Mouse (Mus musculus) ES-E14 (cell line): ENCODE measurements around the gene Dnmbp.

Experiments
- CHD2 ChIP-seq: IDR thresholded peaks from 2 replicates; pipeline ENCODE4 v1.6.1; 2014; ENCODE audit warnings: mild to moderate bottlenecking, low read depth, low read length, inconsistent platforms
- HCFC1 ChIP-seq: IDR thresholded peaks from 2 replicates; pipeline ENCODE4 v1.6.1; 2012; ENCODE audit warnings: low read length, inconsistent platforms, borderline replicate concordance; ENCODE audit not compliant: insufficient read depth

DNA sequence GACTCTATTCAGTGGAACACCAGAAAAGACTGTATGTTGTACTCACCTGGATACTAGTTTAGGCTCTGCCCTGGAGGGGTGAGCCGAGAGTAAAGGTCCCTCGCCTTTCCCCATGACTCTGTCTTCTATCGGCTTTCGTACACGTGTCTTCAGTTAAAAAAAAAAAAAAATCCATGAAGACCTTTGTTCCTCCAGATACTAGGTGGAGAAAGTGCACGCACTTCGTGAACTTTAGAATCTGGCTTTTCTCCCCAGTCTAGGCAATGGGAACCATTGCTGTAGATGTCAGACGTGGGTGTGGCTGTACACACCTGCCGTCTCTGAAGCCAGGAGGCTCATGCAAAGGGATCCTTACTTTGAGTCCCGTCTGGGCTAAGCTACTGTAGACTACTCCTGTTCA, 126.7 kb downstream of the Dnmbp start:
- no peak for TF ChIP-seq CHD2
- TF ChIP-seq HCFC1: no peak
